Mouse (Mus musculus): ENCODE measurements around the gene Wdr83os. TPM values are rescaled to one million over a fixed set of nuclear protein-coding genes. Genes with fewer than 3 reads are reported as not detected.

Wdr83os gene
- polyA plus RNA-seq, 1 experiment from 2014 or later = 156 TPM

DNA sequence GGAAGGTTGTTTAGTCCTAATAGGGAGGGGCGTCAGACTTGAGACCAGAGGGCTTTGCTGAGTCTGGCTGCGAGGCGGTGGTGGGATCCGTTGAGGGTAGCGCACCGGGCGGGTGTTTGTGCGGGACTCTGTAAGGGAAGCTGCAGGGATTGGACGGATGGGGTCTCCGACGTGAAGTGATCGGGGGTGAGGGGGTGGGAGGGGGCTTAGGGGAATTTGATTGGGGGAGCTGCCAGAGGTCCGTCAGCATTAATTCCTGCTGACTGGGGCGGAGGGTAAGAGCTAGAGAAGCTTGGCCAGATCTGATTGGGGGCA lies 43.2 kb upstream of the Wdr83os start:
- Histone ChIP-seq H3K27ac (ENCODE audit: low read depth) (peak overlapping the region; percentile 99), H3K9ac (ENCODE audit: low read length) (peak overlapping the region; percentile 69), H3K27me3 (replicated peaks; ENCODE audit: control insufficient read depth, insufficient read depth, low read length) (no peaks in the 10 kb centered on the region), H3K9me3 (ENCODE audit: control insufficient read depth, low read length) (no peaks in the 10 kb centered on the region), H3K4me2 (ENCODE audit: low read length) (peak overlapping the region; percentile 60), H3K4me3 (ENCODE audit: low read depth, low read length) (peak overlapping the region; percentile 64), H3K36me3 (ENCODE audit: control insufficient read depth, insufficient read depth, low read length) (peaks cover 41% of the 10 kb centered on the region), H3K4me1 (replicated peaks; ENCODE audit: control insufficient read depth, insufficient read depth, low read length) (peaks cover 14% of the 10 kb centered on the region)
- 0% methylated on average over 14 of the region's 14 CpGs for WGBS
- DNase-seq (ENCODE audit: low spot score) (no peak), ATAC-seq (replicated peaks; ENCODE audit: low FRiP score, low TSS enrichment, low read depth) (peak; percentile 56)

DNA sequence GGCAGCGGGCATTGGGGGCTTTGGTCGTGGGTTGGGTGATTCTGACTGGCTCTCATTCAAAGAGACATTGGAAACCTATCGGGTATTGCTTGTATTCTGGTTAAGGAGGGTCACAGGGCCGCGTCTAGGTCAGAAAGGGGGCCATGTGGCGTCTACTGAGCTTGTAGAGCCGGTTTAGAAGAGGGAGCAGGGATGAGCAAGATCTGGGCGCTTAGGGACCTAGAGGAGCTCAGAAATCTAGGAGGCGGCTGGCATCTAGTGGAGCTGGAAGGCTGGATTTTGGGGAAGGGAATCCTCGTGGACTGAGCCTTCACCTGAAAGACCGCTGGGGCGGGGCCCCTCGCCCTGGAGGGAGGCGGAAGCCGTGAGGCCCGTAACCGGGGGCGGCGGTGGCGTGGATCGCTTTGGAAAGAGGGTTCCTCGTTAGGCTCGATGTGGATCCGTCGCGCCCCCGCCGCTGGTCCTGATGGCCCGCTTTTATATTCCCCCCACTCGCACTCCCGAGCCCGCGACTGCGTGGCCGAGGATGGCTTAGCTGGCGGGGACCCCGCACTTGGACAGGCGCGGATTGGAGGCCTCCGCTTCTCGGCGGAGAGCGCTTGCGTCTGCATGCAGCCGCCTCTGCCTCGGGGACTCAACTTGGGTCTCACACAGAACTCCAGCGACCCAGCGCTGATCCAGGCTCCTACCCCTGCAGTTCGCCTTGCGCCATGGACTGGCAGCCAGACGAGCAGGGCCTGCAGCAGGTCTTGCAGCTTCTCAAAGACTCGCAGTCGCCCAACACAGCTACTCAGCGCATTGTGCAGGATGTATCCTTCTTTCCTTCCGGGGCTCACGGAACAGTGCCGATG lies 42.6 kb upstream of the Wdr83os start:
- DNase-seq (ENCODE audit: low spot score) = peak; percentile 83
- Histone ChIP-seq H3K4me2 (ENCODE audit: low read length) (peak overlapping the region; percentile 60), H3K9ac (ENCODE audit: low read length) (peak overlapping the region; percentile 69), H3K36me3 (ENCODE audit: control insufficient read depth, insufficient read depth, low read length) (peaks cover 40% of the 10 kb centered on the region), H3K9me3 (ENCODE audit: control insufficient read depth, low read length) (no peaks in the 10 kb centered on the region), H3K27me3 (replicated peaks; ENCODE audit: control insufficient read depth, insufficient read depth, low read length) (no peaks in the 10 kb centered on the region), H3K27ac (ENCODE audit: low read depth) (peak overlapping the region; percentile 99), H3K4me3 (ENCODE audit: low read depth, low read length) (peak overlapping the region; percentile 64), H3K4me1 (replicated peaks; ENCODE audit: control insufficient read depth, insufficient read depth, low read length) (peaks cover 14% of the 10 kb centered on the region)
- WGBS = under 1% methylated on average over 57 of the region's 57 CpGs
- peak; percentile 4; the same call in 1 of the 2 replicates for ATAC-seq (replicated peaks; ENCODE audit: low FRiP score, low TSS enrichment, low read depth)

DNA sequence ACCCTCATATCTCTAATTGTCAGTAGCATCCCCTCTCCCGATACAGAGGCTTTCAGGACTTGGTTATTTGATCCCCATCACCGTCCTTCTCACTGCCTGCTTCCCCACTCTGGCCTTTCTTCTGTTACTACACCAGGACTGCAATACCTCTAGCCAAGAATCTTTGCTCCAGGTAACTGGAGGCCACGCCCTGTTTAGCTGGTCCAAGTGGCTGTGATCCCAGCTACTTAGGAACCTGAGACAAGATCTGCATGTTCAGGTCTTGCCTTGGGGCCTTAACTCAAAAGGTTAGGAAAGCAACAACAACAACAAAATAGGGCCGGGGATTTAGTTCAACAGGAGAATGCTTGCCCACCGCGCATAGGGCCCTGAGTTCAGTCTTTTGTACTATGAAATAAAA lies 36.9 kb upstream of the Wdr83os start:
- H3K9me3 ChIP-seq (ENCODE audit: control insufficient read depth, low read length) = no peaks in the 10 kb centered on the region
- H3K36me3 ChIP-seq (ENCODE audit: control insufficient read depth, insufficient read depth, low read length) = peaks cover 87% of the 10 kb centered on the region
- no peak for DNase-seq (ENCODE audit: low spot score)
- H3K4me3 ChIP-seq (ENCODE audit: low read depth, low read length) = no peak overlapping the region
- ATAC-seq (replicated peaks; ENCODE audit: low FRiP score, low TSS enrichment, low read depth) = no peak
- H3K9ac ChIP-seq (ENCODE audit: low read length) = no peak overlapping the region
- H3K4me2 ChIP-seq (ENCODE audit: low read length) = no peak overlapping the region
- H3K4me1 ChIP-seq (replicated peaks; ENCODE audit: control insufficient read depth, insufficient read depth, low read length) = peaks cover 6% of the 10 kb centered on the region
- no peak overlapping the region for H3K27ac ChIP-seq (ENCODE audit: low read depth)
- H3K27me3 ChIP-seq (replicated peaks; ENCODE audit: control insufficient read depth, insufficient read depth, low read length) = no peaks in the 10 kb centered on the region
- 94% methylated on average over 6 of the region's 6 CpGs for WGBS

DNA sequence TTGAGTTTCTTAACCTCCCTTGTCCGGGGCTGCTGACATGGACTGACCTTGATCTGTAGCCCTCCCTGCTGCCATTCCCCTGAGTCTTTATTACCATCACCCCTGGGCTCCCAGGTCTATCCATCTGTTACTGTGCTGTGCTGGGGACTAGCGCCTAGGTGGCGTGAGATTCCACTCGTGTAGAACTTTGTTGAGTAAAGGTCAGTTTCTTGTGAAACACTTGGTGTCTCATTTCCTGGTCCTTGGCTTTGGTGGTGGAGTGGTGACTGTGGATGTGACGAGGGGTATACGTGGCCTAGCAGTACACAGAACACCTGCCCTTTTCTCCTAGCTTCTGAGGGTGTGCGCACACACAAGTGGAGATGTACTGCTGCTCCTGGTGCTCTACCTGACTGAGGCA lies 23.2 kb upstream of the Wdr83os start:
- peaks cover 47% of the 10 kb centered on the region for H3K36me3 ChIP-seq (ENCODE audit: control insufficient read depth, insufficient read depth, low read length)
- DNase-seq (ENCODE audit: low spot score) = no peak
- WGBS = 81% methylated on average over 7 of the region's 7 CpGs
- H3K27ac ChIP-seq (ENCODE audit: low read depth) = no peak overlapping the region
- H3K4me3 ChIP-seq (ENCODE audit: low read depth, low read length) = no peak overlapping the region
- H3K9ac ChIP-seq (ENCODE audit: low read length) = no peak overlapping the region
- H3K9me3 ChIP-seq (ENCODE audit: control insufficient read depth, low read length) = no peaks in the 10 kb centered on the region
- ATAC-seq (replicated peaks; ENCODE audit: low FRiP score, low TSS enrichment, low read depth) = no peak
- no peaks in the 10 kb centered on the region for H3K27me3 ChIP-seq (replicated peaks; ENCODE audit: control insufficient read depth, insufficient read depth, low read length)
- H3K4me2 ChIP-seq (ENCODE audit: low read length) = no peak overlapping the region
- H3K4me1 ChIP-seq (replicated peaks; ENCODE audit: control insufficient read depth, insufficient read depth, low read length) = peaks cover 14% of the 10 kb centered on the region; the same call in 1 of the 2 replicates

DNA sequence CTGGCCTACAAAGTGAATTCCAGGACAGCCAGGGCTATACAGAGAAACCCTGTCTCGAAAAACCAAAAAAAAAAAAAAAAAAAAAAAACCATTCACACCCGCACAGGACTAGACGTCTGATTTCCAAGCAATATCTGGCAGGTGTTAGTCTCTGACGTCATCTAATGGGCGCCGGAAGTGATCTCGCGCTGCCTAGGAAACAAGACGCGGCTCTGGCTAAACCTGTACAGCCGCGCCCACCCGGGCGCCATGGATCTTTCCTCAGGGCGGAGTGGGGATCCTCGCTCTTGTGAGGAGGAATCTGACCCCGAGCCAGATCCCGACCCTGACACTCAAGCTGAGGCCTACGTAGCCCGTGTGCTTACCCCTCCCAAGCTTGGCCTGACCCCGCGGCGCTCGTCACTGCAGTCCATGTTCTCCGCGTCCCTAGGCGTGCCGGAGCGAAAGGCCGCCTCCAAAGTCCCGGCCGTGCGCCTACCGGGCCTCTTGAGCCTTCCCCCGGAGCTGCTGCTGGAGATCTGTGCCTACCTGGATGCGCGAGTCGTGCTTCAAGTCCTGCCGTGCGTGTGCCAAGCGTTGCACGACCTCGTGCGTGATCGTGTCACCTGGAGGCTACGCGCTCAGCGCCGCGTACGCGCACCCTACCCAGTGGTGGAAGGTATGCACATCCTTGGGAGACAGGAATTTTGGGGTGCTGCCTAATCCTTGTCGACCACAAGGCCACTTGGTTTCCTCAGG lies 20.5 kb upstream of the Wdr83os start, which contains the start of gene Fbxw9:
TSS of gene Fbxw9 (plus strand) at position 177 of the 738 bp plus-strand sequence.
- Histone ChIP-seq H3K27me3 (replicated peaks; ENCODE audit: control insufficient read depth, insufficient read depth, low read length) (no peaks in the 10 kb centered on the region), H3K4me1 (replicated peaks; ENCODE audit: control insufficient read depth, insufficient read depth, low read length) (peaks cover 14% of the 10 kb centered on the region; the same call in 1 of the 2 replicates), H3K4me2 (ENCODE audit: low read length) (peak within 1 kb of the TSS; percentile 94), H3K9ac (ENCODE audit: low read length) (peak within 1 kb of the TSS; percentile 69), H3K36me3 (ENCODE audit: control insufficient read depth, insufficient read depth, low read length) (peaks cover 27% of the 10 kb centered on the region), H3K27ac (ENCODE audit: low read depth) (no peak within 1 kb of the TSS), H3K4me3 (ENCODE audit: low read depth, low read length) (peak within 1 kb of the TSS; percentile 85), H3K9me3 (ENCODE audit: control insufficient read depth, low read length) (no peaks in the 10 kb centered on the region)
- ATAC-seq (replicated peaks; ENCODE audit: low FRiP score, low TSS enrichment, low read depth) (peak; percentile 89), DNase-seq (ENCODE audit: low spot score) (peak; percentile 97)
- under 1% methylated on average over 52 of the region's 53 CpGs for WGBS

DNA sequence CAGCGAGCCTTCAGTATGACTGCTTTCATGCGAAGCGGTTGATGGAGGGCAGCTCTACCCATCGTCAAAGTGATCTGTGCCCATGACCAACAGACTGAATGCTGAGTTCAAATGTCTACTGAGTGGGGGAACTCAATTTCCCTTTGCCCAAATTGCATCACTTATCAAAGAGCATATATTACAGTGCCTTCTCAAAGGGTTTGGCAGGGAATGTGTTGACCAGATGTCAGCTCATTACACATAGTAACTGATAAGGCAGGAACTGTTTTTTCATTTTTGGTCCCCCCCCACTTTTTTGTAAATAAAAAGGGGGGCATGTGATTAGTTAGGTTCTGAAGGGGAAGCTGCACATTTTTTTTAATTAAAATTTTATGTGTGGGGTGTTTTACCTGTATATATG lies 17.9 kb upstream of the Wdr83os start:
- H3K4me3 ChIP-seq (ENCODE audit: low read depth, low read length) = no peak overlapping the region
- no peaks in the 10 kb centered on the region for H3K9me3 ChIP-seq (ENCODE audit: control insufficient read depth, low read length)
- H3K27me3 ChIP-seq (replicated peaks; ENCODE audit: control insufficient read depth, insufficient read depth, low read length) = no peaks in the 10 kb centered on the region
- ATAC-seq (replicated peaks; ENCODE audit: low FRiP score, low TSS enrichment, low read depth) = no peak
- H3K4me2 ChIP-seq (ENCODE audit: low read length) = no peak overlapping the region
- H3K36me3 ChIP-seq (ENCODE audit: control insufficient read depth, insufficient read depth, low read length) = peaks cover 22% of the 10 kb centered on the region; the same call in 1 of the 2 replicates
- WGBS = 96% methylated on average over 4 of the region's 4 CpGs
- H3K27ac ChIP-seq (ENCODE audit: low read depth) = no peak overlapping the region
- H3K9ac ChIP-seq (ENCODE audit: low read length) = no peak overlapping the region
- DNase-seq (ENCODE audit: low spot score) = no peak
- H3K4me1 ChIP-seq (replicated peaks; ENCODE audit: control insufficient read depth, insufficient read depth, low read length) = peaks cover 14% of the 10 kb centered on the region; the same call in 1 of the 2 replicates

DNA sequence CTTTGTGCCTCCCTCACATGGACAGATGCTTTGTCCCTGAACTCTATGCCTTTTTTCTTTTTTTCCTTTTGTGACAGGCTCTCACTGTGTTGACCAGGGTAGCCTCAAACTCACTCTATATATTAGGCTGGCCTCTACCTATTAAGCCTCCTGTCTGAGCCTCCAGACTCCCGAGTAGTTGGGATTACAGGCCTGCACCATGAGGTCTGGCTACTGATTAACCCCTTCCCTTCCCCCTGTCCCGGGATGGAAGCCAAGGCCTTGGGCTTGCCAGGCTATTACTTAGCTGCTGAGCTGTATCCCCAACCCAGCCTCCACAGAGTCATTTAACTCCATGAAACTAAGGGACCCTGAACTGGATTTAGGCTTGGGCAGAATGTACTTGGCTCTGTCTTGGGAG lies 15.3 kb upstream of the Wdr83os start:
- 29% methylated on average over 2 of the region's 2 CpGs for WGBS
- H3K27me3 ChIP-seq (replicated peaks; ENCODE audit: control insufficient read depth, insufficient read depth, low read length) = no peaks in the 10 kb centered on the region
- ATAC-seq (replicated peaks; ENCODE audit: low FRiP score, low TSS enrichment, low read depth) = no peak
- H3K27ac ChIP-seq (ENCODE audit: low read depth) = no peak overlapping the region
- H3K36me3 ChIP-seq (ENCODE audit: control insufficient read depth, insufficient read depth, low read length) = peaks cover 19% of the 10 kb centered on the region; the same call in 1 of the 2 replicates
- no peak overlapping the region for H3K4me2 ChIP-seq (ENCODE audit: low read length)
- DNase-seq (ENCODE audit: low spot score) = no peak
- H3K4me3 ChIP-seq (ENCODE audit: low read depth, low read length) = no peak overlapping the region
- H3K9ac ChIP-seq (ENCODE audit: low read length) = no peak overlapping the region
- peaks cover 14% of the 10 kb centered on the region; the same call in 1 of the 2 replicates for H3K4me1 ChIP-seq (replicated peaks; ENCODE audit: control insufficient read depth, insufficient read depth, low read length)
- no peaks in the 10 kb centered on the region for H3K9me3 ChIP-seq (ENCODE audit: control insufficient read depth, low read length)

DNA sequence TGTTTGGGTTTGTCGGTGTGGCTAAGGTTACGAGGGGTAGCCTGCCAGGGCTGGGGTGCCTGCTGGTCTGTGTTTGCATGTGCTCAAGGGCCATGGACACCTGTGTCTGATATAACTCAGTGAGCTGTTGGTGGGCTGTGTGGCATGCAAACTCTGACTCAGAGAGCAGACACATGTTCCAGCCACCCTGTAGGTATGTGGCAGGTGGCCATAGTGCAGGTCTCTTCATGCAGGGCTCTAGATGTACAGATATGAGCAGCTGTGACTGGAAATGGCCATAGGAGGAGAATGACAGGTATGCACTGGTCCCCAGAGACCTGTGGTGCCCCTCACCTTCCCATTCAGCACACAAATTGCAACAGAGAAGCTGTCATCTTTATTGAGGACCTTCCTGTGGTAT lies 13.4 kb upstream of the Wdr83os start:
- no peak overlapping the region for H3K4me3 ChIP-seq (ENCODE audit: low read depth, low read length)
- no peaks in the 10 kb centered on the region for H3K27me3 ChIP-seq (replicated peaks; ENCODE audit: control insufficient read depth, insufficient read depth, low read length)
- H3K4me2 ChIP-seq (ENCODE audit: low read length) = no peak overlapping the region
- no peak for ATAC-seq (replicated peaks; ENCODE audit: low FRiP score, low TSS enrichment, low read depth)
- H3K27ac ChIP-seq (ENCODE audit: low read depth) = no peak overlapping the region
- H3K9ac ChIP-seq (ENCODE audit: low read length) = no peak overlapping the region
- H3K36me3 ChIP-seq (ENCODE audit: control insufficient read depth, insufficient read depth, low read length) = peaks cover 19% of the 10 kb centered on the region; the same call in 1 of the 2 replicates
- H3K9me3 ChIP-seq (ENCODE audit: control insufficient read depth, low read length) = no peaks in the 10 kb centered on the region
- 97% methylated on average over 2 of the region's 2 CpGs for WGBS
- no peak for DNase-seq (ENCODE audit: low spot score)
- H3K4me1 ChIP-seq (replicated peaks; ENCODE audit: control insufficient read depth, insufficient read depth, low read length) = no peaks in the 10 kb centered on the region
